Mouse (Mus musculus): ENCODE measurements around the gene Lrrc4c.

DNA sequence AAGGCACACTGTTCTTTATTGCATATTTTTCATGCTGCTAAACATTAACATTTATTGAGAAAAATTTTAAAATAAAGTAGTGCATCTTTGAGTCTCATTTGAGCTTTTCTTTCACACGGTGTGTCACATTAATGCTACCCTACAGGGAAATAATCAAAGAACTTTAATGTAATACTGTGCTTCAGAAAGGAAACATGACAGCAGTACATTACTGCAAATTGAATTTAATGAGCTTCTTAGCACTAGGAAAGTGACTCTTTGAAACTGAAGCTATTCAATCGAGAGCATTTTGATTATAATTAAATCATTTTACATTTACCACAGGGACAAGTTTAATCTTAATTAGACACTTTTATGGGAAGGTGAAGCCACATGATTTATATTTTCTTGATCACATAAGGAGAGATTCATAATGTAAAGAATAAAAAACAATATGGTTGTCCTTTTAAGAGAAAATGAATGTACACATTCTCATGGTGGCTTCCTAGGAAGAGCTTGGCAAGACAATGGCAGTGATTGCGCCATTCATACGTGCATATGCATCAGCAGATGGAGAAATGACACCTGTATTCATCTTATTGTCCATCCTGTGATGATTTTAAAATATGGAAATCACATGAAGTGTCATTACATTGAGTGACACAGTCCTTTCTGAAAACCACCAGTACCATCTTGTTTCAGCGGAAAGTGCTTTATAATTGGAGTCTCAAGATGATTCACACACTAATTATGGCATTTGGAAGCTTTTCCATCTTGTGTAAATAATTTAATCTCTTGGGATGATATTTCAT, 719.2 kb downstream of the Lrrc4c start:
- TF ChIP-seq POLR2A (IDR thresholded peaks at IDR 0.05; ENCODE audit: borderline replicate concordance, extremely low read depth, low read depth, low read length) (no peak), CTCF (IDR thresholded peaks at IDR 0.05; ENCODE audit: insufficient read depth, low read length) (no peak)
